Mouse (Mus musculus) limb, embryonic 10.5 days (tissue): ENCODE results near the gene Vmn2r39. TPM values are rescaled to one million over a fixed set of nuclear protein-coding genes. Genes with fewer than 3 reads are reported as not detected.
"Not testable (repeated sequence)": the region's sequence is repeated elsewhere in the genome, so short reads cannot be mapped to it uniquely, and the experiment has no call there.

Experiments used
- DNase-seq: peaks from one replicate; pipeline ENCODE4 v3.0.0-alpha.2; 2017; ENCODE audit warnings: low spot score
- H3K27ac ChIP-seq: fragments of 300-500 bp; sonication (generic); 2 replicates; pipeline ENCODE4 v1.5.1; 2016; ENCODE audit warnings: mild to moderate bottlenecking
- H3K27me3 ChIP-seq: fragments of 300-500 bp; sonication (generic); 2 replicates; pipeline ENCODE4 v1.6.1; 2016; ENCODE audit warnings: low read depth, mild to moderate bottlenecking; ENCODE audit not compliant: poor library complexity, severe bottlenecking
- H3K36me3 ChIP-seq: fragments of 300-500 bp; sonication (generic); 2 replicates; pipeline ENCODE4 v1.6.1; 2016; ENCODE audit warnings: mild to moderate bottlenecking, moderate library complexity
- H3K4me1 ChIP-seq: fragments of 300-500 bp; sonication (generic); 2 replicates; pipeline ENCODE4 v1.6.1; 2016
- H3K4me3 ChIP-seq: fragments of 300-500 bp; sonication (generic); 2 replicates; pipeline ENCODE4 v1.5.1; 2016; ENCODE audit warnings: mild to moderate bottlenecking, moderate library complexity
- H3K9me3 ChIP-seq: fragments of 300-500 bp; sonication (generic); replicated peaks from 2 replicates; pipeline ENCODE4 v1.6.1; 2016; ENCODE audit warnings: mild to moderate bottlenecking
- WGBS: fragments of 180-500 bp; shearing (Covaris S2); methylation state at CpG from one replicate; pipeline ENCODE4 v1.1.7; 2016; 5-methylcytosine and 5-hydroxymethylcytosine counted together
- polyA plus RNA-seq: library from polyadenylated mRNA; unstranded; fragments of >200 nt; fragmentation: Nextera tagmentation; extraction: Ambion mirVana; gene quantifications from 2 replicates; pipeline ENCODE4 v1.2.1, GENCODE M21; 2016

Gene Vmn2r39
- not detected in 2 replicates for polyA plus RNA-seq

DNA sequence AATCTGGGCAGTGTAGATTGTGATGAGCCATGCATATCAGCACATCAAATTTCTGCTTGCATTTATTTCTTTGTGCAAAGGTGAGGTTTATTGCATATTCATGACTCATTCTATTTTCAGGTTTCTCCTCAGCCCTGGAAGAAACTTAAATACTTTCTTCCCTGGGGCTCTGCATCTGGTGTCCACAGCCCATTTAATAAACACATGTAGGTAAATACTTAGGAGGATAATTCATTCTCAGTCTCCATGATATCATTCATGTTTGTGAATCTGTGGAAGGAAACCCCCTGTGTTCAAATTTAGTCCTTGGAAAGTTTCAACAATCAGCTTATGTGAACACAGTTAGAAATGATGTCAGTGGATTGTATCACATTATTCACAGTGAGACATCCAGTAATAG is at the start of gene Vmn2r39:
TSS of gene Vmn2r39 (minus strand) at position 101 of the 400 bp plus-strand sequence.
- H3K4me3 ChIP-seq, H3K27ac ChIP-seq, H3K4me1 ChIP-seq, DNase-seq, H3K27me3 ChIP-seq, H3K36me3 ChIP-seq, H3K9me3 ChIP-seq: not testable (repeated sequence)

DNA sequence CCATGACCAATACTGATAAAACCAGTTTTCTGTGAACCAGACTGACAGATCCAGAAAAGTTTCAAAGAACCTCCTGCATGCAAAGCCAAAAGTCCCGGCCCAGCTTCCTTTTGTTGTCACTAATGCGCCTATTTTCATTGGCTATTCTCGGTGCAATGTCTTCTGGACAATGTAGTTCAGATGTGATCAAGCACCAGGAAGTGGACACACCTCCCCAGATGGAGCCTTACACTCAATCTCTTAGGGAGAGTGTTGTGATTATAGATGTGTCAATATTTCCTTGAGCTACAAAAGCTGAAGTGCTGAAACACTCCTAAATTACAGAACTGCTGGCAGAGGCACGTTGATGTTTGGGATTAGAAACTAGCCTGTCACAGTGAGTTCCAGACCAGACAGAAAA is 34.8 kb upstream of the Vmn2r39 start:
- H3K27me3 ChIP-seq, H3K36me3 ChIP-seq, DNase-seq, H3K9me3 ChIP-seq, H3K4me1 ChIP-seq, H3K27ac ChIP-seq, H3K4me3 ChIP-seq: not testable (repeated sequence)
- 92% methylated on average over 4 of the region's 4 CpGs for WGBS

Other genes with a start within 250 kb of the Vmn2r39 start
- not detected in 2 replicates for gene Vmn2r40, start 99.4 kb downstream of the Vmn2r39 start, polyA plus RNA-seq
- not detected in 2 replicates for gene Vmn2r38, start 67.1 kb upstream of the Vmn2r39 start, polyA plus RNA-seq
- gene Vmn2r37, start 192.9 kb upstream of the Vmn2r39 start, polyA plus RNA-seq: not detected in 2 replicates